Mouse (Mus musculus) lung, adult 2 months (tissue): Measurements from ENCODE around the gene Rnf111. TPM values are rescaled to one million over a fixed set of nuclear protein-coding genes. Genes with fewer than 3 reads are reported as not detected.

ENCODE experiments used
- DNase-seq: peaks from one replicate; pipeline ENCODE4 v3.0.0; 2022
- H3K4me1 ChIP-seq: fragments of 200-500 bp; 2 replicates; pipeline ENCODE4 v1.6.1; 2011; ENCODE audit warnings: low read length; ENCODE audit not compliant: control insufficient read depth, insufficient read depth
- H3K4me3 ChIP-seq: fragments of 200-500 bp; replicated peaks from 2 replicates; pipeline ENCODE3; 2011; ENCODE audit warnings: low read depth, mild to moderate bottlenecking, control low read depth, low read length; ENCODE audit errors: extremely low read depth
- CTCF ChIP-seq: fragments of 200-500 bp; IDR thresholded peaks from 2 replicates; pipeline ENCODE4 v1.5.1; 2011; ENCODE audit warnings: mild to moderate bottlenecking, low read length, control low read depth; ENCODE audit not compliant: insufficient read depth
- POLR2A ChIP-seq: fragments of 200-500 bp; IDR thresholded peaks from 2 replicates; pipeline ENCODE4 v1.6.1; 2011; ENCODE audit warnings: low read depth, mild to moderate bottlenecking, control low read depth, low read length, borderline replicate concordance; ENCODE audit errors: extremely low read depth
- WGBS: fragments of 180-500 bp; shearing (Covaris S2); methylation state at CpG from one replicate; pipeline ENCODE4 v1.1.7; 2018; 5-methylcytosine and 5-hydroxymethylcytosine counted together
- polyA plus RNA-seq: library from polyadenylated mRNA; depleted of rRNA; stranded (reverse); fragments of >200 nt; gene quantifications from 2 replicates; pipeline ENCODE4 v1.2.3, GENCODE M21; 2012

Gene Rnf111
- polyA plus RNA-seq, 1 experiment: 40.4 TPM

DNA sequence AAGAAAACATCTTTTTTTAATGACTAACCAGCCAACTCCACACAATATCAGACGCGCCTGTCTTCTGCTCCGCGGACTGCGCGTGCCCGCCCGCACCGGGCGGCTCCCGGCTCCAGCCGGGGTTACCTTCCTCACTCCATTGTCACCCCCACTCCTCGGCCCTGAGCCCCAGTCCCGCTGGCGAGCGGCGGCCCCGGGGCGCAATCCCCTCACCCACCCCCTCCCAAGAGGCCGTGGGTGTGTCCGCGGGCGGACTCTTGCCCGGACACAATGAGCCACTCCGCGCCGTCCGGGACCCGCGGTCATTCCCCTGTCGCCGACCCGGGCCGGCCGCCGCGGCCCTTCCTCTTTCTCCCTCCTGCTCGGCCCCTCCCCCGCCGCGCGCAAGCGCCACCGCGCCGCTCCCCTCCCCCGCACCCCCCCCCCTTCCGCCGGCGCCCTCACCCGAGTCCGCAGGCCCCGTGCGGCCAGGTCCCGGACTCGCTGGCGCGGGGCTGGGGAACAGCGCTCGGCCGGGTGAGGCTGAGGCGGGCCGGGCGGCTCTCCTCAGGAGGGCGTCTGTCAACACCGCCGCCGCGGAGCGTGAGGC, 416 bp downstream of the Rnf111 start:
- peak; percentile 68 for DNase-seq
- under 1% methylated on average over 54 of the region's 70 CpGs for WGBS
- Histone ChIP-seq H3K4me1 (peaks cover 3% of the 10 kb centered on the region; the same call in 1 of the 2 replicates), H3K4me3 (peak overlapping the region; percentile 70)
- TF ChIP-seq CTCF: no peak
- TF ChIP-seq POLR2A: 0 out of 2 replicates have a peak, but pooled peaks have one; percentile 30

DNA sequence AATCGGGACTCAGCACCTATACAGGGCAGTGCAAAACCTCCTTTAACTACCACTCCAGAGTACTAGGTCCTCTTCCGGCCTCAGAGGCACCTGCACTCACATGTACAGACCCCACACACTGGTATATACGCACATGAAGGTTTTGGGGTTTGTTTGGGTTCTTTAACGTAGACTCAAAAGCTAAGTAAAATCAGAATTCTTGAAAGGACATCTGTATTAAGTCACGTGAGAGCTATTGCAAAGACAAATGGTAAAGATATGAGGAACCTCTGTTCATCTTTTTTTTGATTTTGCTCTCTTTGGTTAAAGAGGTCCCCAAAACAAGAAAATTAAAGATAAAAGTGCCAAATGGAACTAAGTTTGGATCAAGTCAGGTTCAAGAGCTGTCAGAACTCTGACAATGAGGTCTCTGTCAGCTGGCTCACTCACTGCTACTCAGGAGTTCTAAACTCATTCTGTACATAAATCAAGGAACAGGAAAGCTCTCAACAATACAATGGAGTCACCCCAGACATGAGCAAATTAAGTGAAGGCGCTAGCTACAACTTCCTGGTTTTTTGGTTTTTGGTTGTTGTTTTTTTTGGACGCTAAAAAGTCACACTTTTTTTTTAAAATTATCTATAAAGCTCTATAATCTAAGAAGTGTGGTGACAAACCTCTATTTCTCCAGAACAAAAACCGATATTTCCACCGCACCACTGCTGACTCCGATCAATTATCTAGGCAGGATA, 1.1 kb downstream of the Rnf111 start:
- peak overlapping the region; percentile 70 for H3K4me3 ChIP-seq
- WGBS: 22% methylated on average over 10 of the region's 10 CpGs
- TF ChIP-seq POLR2A (no peak), CTCF (no peak)
- DNase-seq: no peak
- peaks cover 3% of the 10 kb centered on the region; the same call in 1 of the 2 replicates for H3K4me1 ChIP-seq

DNA sequence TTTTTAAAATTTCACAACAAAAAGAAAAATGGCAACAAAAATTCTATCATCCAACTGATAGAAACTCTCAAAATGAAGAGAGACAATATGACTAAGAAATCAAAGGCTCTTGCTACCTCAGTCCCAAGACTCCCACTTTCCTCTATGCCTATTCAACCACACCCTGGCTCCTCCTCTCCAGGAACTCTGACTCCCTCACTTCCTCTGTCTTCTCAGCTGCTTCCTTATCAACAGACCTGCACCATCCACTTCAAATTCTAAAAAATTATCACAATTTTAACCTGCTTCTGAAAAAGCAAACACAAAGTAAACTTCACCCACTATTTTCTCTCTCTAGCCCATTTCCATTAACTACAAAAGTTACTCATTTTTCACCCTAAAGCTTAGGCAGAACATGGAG, 6.5 kb downstream of the Rnf111 start:
- no peak overlapping the region for H3K4me3 ChIP-seq
- H3K4me1 ChIP-seq: no peaks in the 10 kb centered on the region; the same call in 1 of the 2 replicates
- no peak for DNase-seq
- TF ChIP-seq CTCF: no peak
- TF ChIP-seq POLR2A: no peak

DNA sequence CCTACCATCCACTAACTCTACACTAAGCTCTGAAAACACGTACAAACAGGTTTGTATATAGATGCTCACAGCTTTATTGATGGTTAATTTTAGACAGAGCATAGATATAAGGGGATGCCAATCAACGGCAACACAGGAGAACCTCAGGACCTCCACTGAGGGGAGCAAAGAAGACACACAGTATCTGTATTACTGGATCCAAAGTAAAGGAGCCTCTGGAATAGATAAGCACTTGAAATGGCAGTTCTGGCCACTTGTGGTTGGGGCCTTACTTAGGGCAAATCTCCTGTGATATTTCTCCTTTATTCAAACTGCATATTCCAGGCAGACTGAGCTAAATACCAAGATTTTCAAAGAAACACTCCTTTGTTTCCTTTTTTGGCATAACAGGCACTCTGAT, 10.5 kb downstream of the Rnf111 start:
- TF ChIP-seq POLR2A (no peak), CTCF (no peak)
- DNase-seq: no peak
- no peak overlapping the region for H3K4me3 ChIP-seq
- WGBS: 81% methylated on average over 2 of the region's 2 CpGs
- H3K4me1 ChIP-seq: no peaks in the 10 kb centered on the region; the same call in 1 of the 2 replicates

DNA sequence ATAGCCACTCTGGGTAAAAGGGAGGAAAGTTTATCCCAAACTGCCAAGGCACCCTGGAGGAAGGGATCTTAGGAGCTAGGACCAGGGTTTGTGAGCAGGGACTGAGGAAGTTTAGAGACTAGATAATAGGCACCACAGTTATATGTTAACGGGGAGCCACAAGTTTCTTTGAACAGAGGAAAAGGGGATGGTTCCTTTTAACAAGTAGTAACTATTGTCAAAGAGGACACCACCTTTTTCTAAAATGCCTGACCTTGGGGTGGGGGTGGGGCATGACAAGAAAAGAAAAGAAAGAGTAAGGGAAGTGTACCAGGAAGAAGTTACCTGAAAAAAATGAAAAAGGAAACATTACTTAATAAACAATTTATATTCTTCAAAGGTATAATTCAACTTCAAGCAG, 12.3 kb downstream of the Rnf111 start:
- 59% methylated on average over 1 of the region's 1 CpGs for WGBS
- Histone ChIP-seq H3K4me1 (no peaks in the 10 kb centered on the region; the same call in 1 of the 2 replicates), H3K4me3 (no peak overlapping the region)
- no peak for DNase-seq
- TF ChIP-seq POLR2A (no peak), CTCF (no peak)

DNA sequence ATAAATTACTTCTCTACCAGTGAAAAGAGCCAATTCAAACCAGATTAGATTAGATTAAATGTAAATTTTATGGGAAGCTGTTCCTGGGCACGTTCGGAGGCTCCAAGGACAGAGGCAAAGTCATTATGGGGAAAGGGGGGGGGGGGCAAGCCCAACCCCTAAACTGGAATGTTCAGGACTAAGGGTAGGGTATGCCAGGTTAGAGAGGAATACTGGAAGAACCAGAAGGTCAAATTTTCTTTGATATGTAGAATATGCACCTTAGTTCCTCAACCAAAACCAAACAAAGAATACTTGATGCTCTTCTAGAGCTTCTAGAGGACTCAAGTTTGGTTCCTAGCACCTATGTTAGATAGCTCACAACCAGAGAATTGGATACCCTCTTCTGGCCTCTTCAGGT, 16.1 kb downstream of the Rnf111 start:
- H3K4me3 ChIP-seq: no peak overlapping the region
- no peaks in the 10 kb centered on the region; the same call in 1 of the 2 replicates for H3K4me1 ChIP-seq
- 71% methylated on average over 2 of the region's 2 CpGs for WGBS
- DNase-seq: no peak
- TF ChIP-seq POLR2A (no peak), CTCF (no peak)

- Histone ChIP-seq H3K4me3 (no peak overlapping the region), H3K4me1 (no peaks in the 10 kb centered on the region; the same call in 1 of the 2 replicates)
- TF ChIP-seq CTCF: no peak
- no peak for TF ChIP-seq POLR2A
- 93% methylated on average over 1 of the region's 1 CpGs for WGBS
- DNase-seq: no peak
Measured at GRCm38 (mm10) chr9:70485840-70486239, 17.7 kb downstream of the Rnf111 start.

DNA sequence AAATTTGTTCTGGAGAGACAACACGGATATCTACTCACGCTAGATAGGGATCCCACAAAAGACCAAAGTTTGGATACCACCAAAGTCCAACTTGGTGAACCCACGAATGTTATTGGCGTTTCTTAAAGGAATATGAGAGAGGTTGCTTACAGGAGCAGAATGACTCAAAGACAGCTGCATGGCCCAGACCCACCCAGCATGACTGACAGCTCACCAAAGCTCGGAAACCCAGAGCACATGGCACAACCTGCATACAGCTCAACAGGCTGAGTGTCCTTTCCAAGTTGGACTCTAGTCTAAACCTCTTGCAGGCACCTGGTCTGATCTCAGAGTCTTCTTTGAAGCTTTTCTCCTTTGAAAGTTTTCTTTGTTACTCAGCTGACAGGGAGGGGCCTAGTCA, 20.0 kb downstream of the Rnf111 start:
- WGBS: 93% methylated on average over 5 of the region's 5 CpGs
- DNase-seq: no peak
- H3K4me1 ChIP-seq: no peaks in the 10 kb centered on the region; the same call in 1 of the 2 replicates
- TF ChIP-seq CTCF (no peak), POLR2A (no peak)
- no peak overlapping the region for H3K4me3 ChIP-seq

DNA sequence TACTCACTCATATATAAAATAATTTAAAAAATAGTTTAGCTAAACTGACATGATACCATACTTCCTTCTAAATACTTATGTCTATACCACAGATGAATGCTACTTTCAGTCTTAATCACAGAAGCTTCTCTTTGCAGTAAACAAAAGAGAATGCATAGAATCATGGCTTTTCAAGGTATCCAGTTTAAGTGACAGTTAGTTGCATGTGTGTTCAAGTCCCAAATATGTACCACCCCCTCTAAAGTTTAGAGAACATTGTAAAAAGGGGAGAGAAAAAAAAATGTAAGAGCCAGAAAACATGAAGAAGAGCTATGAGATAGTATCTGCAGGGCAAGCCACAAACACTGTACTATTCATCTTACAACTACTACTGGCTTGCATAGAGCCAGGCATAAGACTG, 21.7 kb downstream of the Rnf111 start:
- DNase-seq: no peak
- TF ChIP-seq POLR2A (no peak), CTCF (no peak)
- Histone ChIP-seq H3K4me1 (peaks cover 2% of the 10 kb centered on the region; the same call in 1 of the 2 replicates), H3K4me3 (no peak overlapping the region)

DNA sequence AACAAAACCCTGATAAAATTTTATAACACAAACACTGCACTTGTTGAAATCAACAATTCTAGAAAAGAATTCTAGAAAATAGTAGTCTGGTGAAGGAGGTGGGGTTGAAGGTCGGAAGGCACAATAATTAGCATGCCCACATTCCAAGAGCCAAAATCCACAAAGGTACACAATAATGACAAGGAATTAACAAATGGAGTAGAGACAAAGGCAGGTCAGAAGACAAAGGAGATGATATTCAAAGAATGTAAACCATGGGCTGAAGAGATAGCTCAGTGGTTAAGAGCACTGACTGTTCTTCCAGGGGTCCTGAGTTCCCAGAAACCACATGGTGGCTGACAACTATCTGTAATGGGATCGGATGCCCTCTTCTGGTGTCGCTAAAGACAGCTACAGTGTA, 26.3 kb downstream of the Rnf111 start:
- 82% methylated on average over 3 of the region's 3 CpGs for WGBS
- no peak for TF ChIP-seq CTCF
- TF ChIP-seq POLR2A: no peak
- no peak overlapping the region for H3K4me3 ChIP-seq
- H3K4me1 ChIP-seq: peaks cover 2% of the 10 kb centered on the region; the same call in 1 of the 2 replicates
- no peak for DNase-seq
